In the genomic region with DNA sequence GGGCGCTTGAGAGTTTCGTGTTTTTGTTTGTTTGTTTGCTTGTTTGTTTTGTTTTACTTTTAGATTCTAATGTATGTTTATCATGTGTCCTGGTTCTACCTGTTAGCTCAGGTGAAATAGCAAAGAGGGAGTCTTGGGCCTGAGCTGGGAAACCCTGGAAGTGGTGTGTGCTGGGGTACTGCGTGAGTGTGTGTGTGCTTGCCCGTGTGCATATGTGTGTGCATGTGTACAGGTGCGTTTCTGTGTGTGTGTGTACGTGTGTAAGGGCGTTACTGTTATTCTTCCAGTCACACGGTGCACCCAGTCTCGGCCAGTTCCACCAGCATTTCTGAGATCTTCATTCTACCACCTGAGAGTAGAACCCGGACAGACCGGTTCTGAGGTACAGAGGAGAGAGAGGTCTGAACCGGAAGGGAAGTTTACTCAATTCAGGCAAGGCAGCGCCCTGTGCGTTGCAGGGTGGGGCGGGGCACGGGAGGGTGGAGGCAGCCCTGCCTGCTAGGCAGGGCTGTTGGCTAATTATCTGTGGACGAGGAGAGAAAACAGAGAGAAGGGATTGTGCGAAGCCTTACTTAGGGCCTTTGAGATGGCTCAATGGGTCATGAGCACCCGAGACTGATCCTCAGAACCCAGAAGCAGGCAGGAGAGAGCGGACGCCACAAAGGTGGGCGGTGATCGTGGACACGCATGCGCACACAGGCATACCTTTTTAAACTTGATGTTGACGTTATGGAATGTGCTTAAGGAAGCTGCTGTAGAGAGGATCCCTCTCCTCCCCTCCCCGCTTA, we compare ENCODE assay signal across 9 mouse cellular contexts. TPM values are rescaled to one million over a fixed set of nuclear protein-coding genes. Genes with fewer than 3 reads are reported as not detected.
DNase-seq lines count a peak whose midpoint lies in the region; ATAC-seq and TF ChIP-seq lines count a peak whose summit lies in the region.
"Had no signal": no experiment of that assay in that cellular context is flagged by ENCODE, and none has a peak within 500 bp of the region (broad histone marks: within the 10 kb centered on the region; RNA-seq: fewer than 3 reads in every experiment).

No protein-coding gene starts in this region.

- TF ChIP-seq RAD21 in MEL (IDR thresholded peaks at IDR 0.05; ENCODE audit: low read depth, low read length), result no peak

- peak overlapping the region; percentile 89 for H3K27ac ChIP-seq in MEL (ENCODE audit: control insufficient read depth, low read depth, low read length)
- H3K27ac ChIP-seq in limb, embryonic 11.5 days (replicated peaks; ENCODE audit: low read depth, low read length), result no peak overlapping the region
- peak overlapping the region; percentile 49; the same call in 1 of the 2 replicates for H3K27ac ChIP-seq in midbrain, embryonic 10.5 days (replicated peaks)

- intact Hi-C loops in left cerebral cortex, postnatal 10 days (cut with DNase I), result loop anchor here (10.0 kb wide), 1 partner anchor 63 kb away; the partner anchor contains the start of genes Tstd1 and Usf1

- 59% methylated on average over 27 of the region's 27 CpGs for WGBS in limb, embryonic 11.5 days
- WGBS in midbrain, embryonic 10.5 days, result 64% methylated on average over 27 of the region's 27 CpGs

- peak; percentile 10 to 21 for DNase-seq in cerebellum, postnatal 14 days
- DNase-seq in cerebellum, adult 11 months, result no peak
- peak; percentile 88 for DNase-seq in MEL (ENCODE audit: low read depth, low spot score)
- peak; percentile 56 for DNase-seq in forelimb bud, embryonic 11.5 days (ENCODE audit: low read depth, low spot score)
- no peak for DNase-seq in limb, embryonic 11.5 days (ENCODE audit: low spot score)
- no peak for DNase-seq in midbrain, embryonic 10.5 days (ENCODE audit: low spot score)
- peak; percentile 56 for DNase-seq in urinary bladder, postnatal 25 days (ENCODE audit: low spot score)
- DNase-seq in left cerebral cortex, postnatal 10 days (ENCODE audit: extremely low spot score in 1 of 2, low spot score in 2 of 2), result no peak

- peak overlapping the region; percentile 61 to 96 for H3K4me3 ChIP-seq in MEL (ENCODE audit: control insufficient read depth in 1 of 2, insufficient read depth in 1 of 2, low read depth in 2 of 2, low read length in 2 of 2)
- H3K4me3 ChIP-seq in limb, embryonic 11.5 days (ENCODE audit: low read depth, low read length), result peak overlapping the region; percentile 12; the same call in 1 of the 2 replicates
- peak overlapping the region; percentile 34 for H3K4me3 ChIP-seq in midbrain, embryonic 10.5 days

- no peak for TF ChIP-seq EP300 in MEL (IDR thresholded peaks at IDR 0.05; ENCODE audit: low read depth in 1 of 2, low read length in 2 of 2)

- TF ChIP-seq CTCF in MEL (IDR thresholded peaks at IDR 0.05 in 2 of 3, conservative IDR thresholded peaks at IDR 0.05 in 1 of 3; ENCODE audit: control insufficient read depth in 1 of 3, insufficient read depth in 1 of 3, low read depth in 2 of 3, low read length in 3 of 3, poor library complexity in 1 of 3, severe bottlenecking in 1 of 3), result no peak

- peak overlapping the region; percentile 63 for H3K9ac ChIP-seq in MEL (ENCODE audit: control insufficient read depth, low read depth, low read length, poor library complexity, severe bottlenecking)
- H3K9ac ChIP-seq in limb, embryonic 11.5 days (ENCODE audit: low read length), result peak overlapping the region; percentile 37; the same call in 1 of the 2 replicates

- H3K9me3 ChIP-seq in MEL (replicated peaks; ENCODE audit: insufficient read depth, low read length), result no peaks in the 10 kb centered on the region
- H3K9me3 ChIP-seq in limb, embryonic 11.5 days (ENCODE audit: control insufficient read depth, low read length), result no peaks in the 10 kb centered on the region
- peaks cover 12% of the 10 kb centered on the region for H3K9me3 ChIP-seq in midbrain, embryonic 10.5 days (replicated peaks)

- ATAC-seq in limb, embryonic 11.5 days (ENCODE audit: insufficient number of reproducible peaks, low FRiP score, low TSS enrichment, low read depth), result no peak

- H3K79me2 ChIP-seq in MEL (ENCODE audit: control insufficient read depth, insufficient read depth, low read length, poor library complexity), result no peaks in the 10 kb centered on the region; the same call in 1 of the 2 replicates

- peak; percentile 58 to 75; a peak in 3 of 4 replicates for TF ChIP-seq POLR2A in MEL (IDR thresholded peaks at IDR 0.05; ENCODE audit: control insufficient read depth in 1 of 2, insufficient read depth in 1 of 2, low read depth in 1 of 2, low read length in 2 of 2, poor library complexity in 1 of 2)

- H3K27me3 ChIP-seq in MEL (ENCODE audit: control insufficient read depth in 1 of 2, insufficient read depth in 2 of 2, low read length in 2 of 2), result no peaks in the 10 kb centered on the region
- H3K27me3 ChIP-seq in limb, embryonic 11.5 days (ENCODE audit: control insufficient read depth, insufficient read depth, low read length), result no peaks in the 10 kb centered on the region
- H3K27me3 ChIP-seq in midbrain, embryonic 10.5 days (ENCODE audit: low read depth, poor library complexity, severe bottlenecking), result no peaks in the 10 kb centered on the region

- H3K4me2 ChIP-seq in limb, embryonic 11.5 days (ENCODE audit: low read depth, severe bottlenecking), result peak overlapping the region; percentile 21; the same call in 1 of the 2 replicates

- peaks cover 7 to 14% of the 10 kb centered on the region in 2 experiments for H3K4me1 ChIP-seq in MEL (ENCODE audit: control insufficient read depth in 1 of 2, insufficient read depth in 2 of 2, low read length in 2 of 2)
- H3K4me1 ChIP-seq in limb, embryonic 11.5 days (ENCODE audit: control insufficient read depth, insufficient read depth, low read length), result no peaks in the 10 kb centered on the region
- no peaks in the 10 kb centered on the region for H3K4me1 ChIP-seq in midbrain, embryonic 10.5 days

- H3K36me3 ChIP-seq in MEL (ENCODE audit: control insufficient read depth in 1 of 2, insufficient read depth in 2 of 2, low read length in 2 of 2), result peaks cover 0 to 12% of the 10 kb centered on the region in 2 experiments; a peak in 2 of 4 replicates
- no peaks in the 10 kb centered on the region for H3K36me3 ChIP-seq in limb, embryonic 11.5 days (ENCODE audit: control insufficient read depth, insufficient read depth, low read length)
- no peaks in the 10 kb centered on the region for H3K36me3 ChIP-seq in midbrain, embryonic 10.5 days

TF ChIP-seq in MEL, 35 proteins besides CTCF, POLR2A, EP300 and RAD21 (continues in another document):
- peak; percentile 77 for TF ChIP-seq NRF1 (IDR thresholded peaks at IDR 0.05; ENCODE audit: insufficient read depth, low read depth, low read length, poor library complexity, severe bottlenecking)
- no peak for TF ChIP-seq POLR2AphosphoS5 (IDR thresholded peaks at IDR 0.05; ENCODE audit: borderline replicate concordance, low read depth, low read length)
- TF ChIP-seq MAZ (IDR thresholded peaks at IDR 0.05; ENCODE audit: low read depth, low read length), result no peak
- no peak for TF ChIP-seq TAL1 (IDR thresholded peaks at IDR 0.05; ENCODE audit: low read length)
- TF ChIP-seq ZC3H11A (IDR thresholded peaks at IDR 0.05; ENCODE audit: low read depth, low read length), result no peak
- no peak for TF ChIP-seq USF1 (IDR thresholded peaks at IDR 0.05; ENCODE audit: low read depth, low read length)
- TF ChIP-seq CHD1 (IDR thresholded peaks at IDR 0.05; ENCODE audit: low read depth, low read length), result no peak
- TF ChIP-seq USF2 (IDR thresholded peaks at IDR 0.05; ENCODE audit: borderline replicate concordance in 1 of 2, insufficient read depth in 1 of 2, low read depth in 1 of 2, low read length in 2 of 2), result no peak
- no peak for TF ChIP-seq JUND (IDR thresholded peaks at IDR 0.05; ENCODE audit: low read depth, low read length)
- TF ChIP-seq MAFK (IDR thresholded peaks at IDR 0.05; ENCODE audit: borderline replicate concordance, low read depth, low read length), result no peak
- TF ChIP-seq SMC3 (IDR thresholded peaks at IDR 0.05; ENCODE audit: low read depth, low read length), result no peak
- TF ChIP-seq GATA1 (IDR thresholded peaks at IDR 0.05; ENCODE audit: low read depth, low read length), result no peak
- no peak for TF ChIP-seq ZNF384 (IDR thresholded peaks at IDR 0.05; ENCODE audit: low read depth, low read length)
- no peak for TF ChIP-seq ZMIZ1 (IDR thresholded peaks at IDR 0.05; ENCODE audit: low read depth, low read length)
- no peak for TF ChIP-seq MYB (IDR thresholded peaks at IDR 0.05; ENCODE audit: low read depth, low read length)
- 0 out of 2 replicates have a peak, but pooled peaks have one; percentile 12 for TF ChIP-seq HCFC1 (IDR thresholded peaks at IDR 0.05; ENCODE audit: low read depth, low read length)
- TF ChIP-seq KAT2A (conservative IDR thresholded peaks at IDR 0.05; ENCODE audit: low read depth, low read length), result no peak

RNA-seq across cellular contexts. Expression of gene Alyref2, which starts 25.3 kb away (rescaled TPM):
- total RNA-seq in MEL (2012; rRNA removed), result 4.6 and 5.5 TPM in 2 replicates
- 1 to 10 TPM in 1 of 2 experiments, not detected in 1; 8.8 TPM for polyA plus RNA-seq in MEL (2012; ENCODE audit: insufficient read depth in 1 of 2, insufficient read length in 2 of 2, low read depth in 1 of 2, low replicate concordance in 2 of 2, missing spikeins in 1 of 2)
- 7.1 and 10.3 TPM in 2 replicates for polyA plus RNA-seq in limb, embryonic 11.5 days (2014; fragmentation: Nextera tagmentation; extraction: Ambion mirVana)
- 10.5 and 13.6 TPM in 2 replicates for polyA plus RNA-seq in midbrain, embryonic 10.5 days (2016; fragmentation: Nextera tagmentation; extraction: Ambion mirVana)
- 1 to 10 TPM; 4.6 to 5.5 TPM for total RNA-seq in left cerebral cortex, postnatal 10 days (2021)

RNA-seq across cellular contexts. Expression of gene F11r, which starts 40.6 kb away (rescaled TPM):
- 0.31 and 0.42 TPM in 2 replicates for total RNA-seq in MEL (2012; rRNA removed)
- 1 to 10 TPM in 1 of 2 experiments, not detected in 1; 1.8 TPM for polyA plus RNA-seq in MEL (2012; ENCODE audit: insufficient read depth in 1 of 2, insufficient read length in 2 of 2, low read depth in 1 of 2, low replicate concordance in 2 of 2, missing spikeins in 1 of 2)
- 26.7 and 28.4 TPM in 2 replicates for polyA plus RNA-seq in limb, embryonic 11.5 days (2014; fragmentation: Nextera tagmentation; extraction: Ambion mirVana)
- 14.0 TPM in 2 replicates for polyA plus RNA-seq in midbrain, embryonic 10.5 days (2016; fragmentation: Nextera tagmentation; extraction: Ambion mirVana)
- total RNA-seq in left cerebral cortex, postnatal 10 days (2021), result 1 to 10 TPM; 6.3 to 9.0 TPM

RNA-seq across cellular contexts. Expression of gene Itln1, which starts 57.1 kb away (rescaled TPM):
- not detected in 2 replicates for total RNA-seq in MEL (2012; rRNA removed)
- polyA plus RNA-seq in MEL (2012; ENCODE audit: insufficient read depth in 1 of 2, insufficient read length in 2 of 2, low read depth in 1 of 2, low replicate concordance in 2 of 2, missing spikeins in 1 of 2), result not detected
- not detected in 2 replicates for polyA plus RNA-seq in limb, embryonic 11.5 days (2014; fragmentation: Nextera tagmentation; extraction: Ambion mirVana)
- not detected in 2 replicates for polyA plus RNA-seq in midbrain, embryonic 10.5 days (2016; fragmentation: Nextera tagmentation; extraction: Ambion mirVana)
- not detected for total RNA-seq in left cerebral cortex, postnatal 10 days (2021)
- polyA plus RNA-seq: C2C12 had no signal

RNA-seq across cellular contexts. Expression of gene Tstd1, which starts 59.3 kb away (rescaled TPM):
- 0.49 and 0.50 TPM in 2 replicates for total RNA-seq in MEL (2012; rRNA removed)
- polyA plus RNA-seq in MEL (2012; ENCODE audit: insufficient read depth in 1 of 2, insufficient read length in 2 of 2, low read depth in 1 of 2, low replicate concordance in 2 of 2, missing spikeins in 1 of 2), result 1 to 10 TPM in 1 of 2 experiments, not detected in 1; 1.4 TPM
- polyA plus RNA-seq in limb, embryonic 11.5 days (2014; fragmentation: Nextera tagmentation; extraction: Ambion mirVana), result 3.2 and 3.3 TPM in 2 replicates
- polyA plus RNA-seq in midbrain, embryonic 10.5 days (2016; fragmentation: Nextera tagmentation; extraction: Ambion mirVana), result 8.4 and 9.6 TPM in 2 replicates
- 1 to 10 TPM; 1.5 to 2.6 TPM for total RNA-seq in left cerebral cortex, postnatal 10 days (2021)

Comparison
In these comparisons a context has a peak if more than half of its experiments do, and no peak if none do; other contexts are left out.
1. DNase-seq: peak in cerebellum, postnatal 14 days (2 of 2), MEL (single experiment), forelimb bud, embryonic 11.5 days (single experiment) and urinary bladder, postnatal 25 days (single experiment); none in cerebellum, adult 11 months (single experiment), limb, embryonic 11.5 days (single experiment), midbrain, embryonic 10.5 days (single experiment) and left cerebral cortex, postnatal 10 days (0 of 2).
2. H3K4me3 ChIP-seq: peak in every context shown above with its lines; median percentile 78 in MEL; 34 in midbrain, embryonic 10.5 days; 12 in limb, embryonic 11.5 days.